Mouse (Mus musculus) naive thymus-derived CD4-positive, alpha-beta T cell, adult 2 months (primary cell): ENCODE measurements at regions not wholly inside any gene's neighbourhood (a gene's known extent, or its start where the extent isn't known, plus 50 kb on each side); places are given as distances from the start of the nearest gene placed in this dataset.
A peak's percentile ranks its signal among the peaks of the same experiment; 100 is the strongest.
"Not testable (repeated sequence)": the region's sequence is repeated elsewhere in the genome, so short reads cannot be mapped to it uniquely, and the experiment has no call there.

ENCODE experiments used
- DNase-seq: peaks from one replicate; pipeline ENCODE4 v3.0.0-alpha.2; 2011; ENCODE audit warnings: low read depth

- no peak for DNase-seq
These were observed 167.9 kb downstream of the Basp1 start for GRCm38 (mm10) chr15:25245631-25246030.

DNA sequence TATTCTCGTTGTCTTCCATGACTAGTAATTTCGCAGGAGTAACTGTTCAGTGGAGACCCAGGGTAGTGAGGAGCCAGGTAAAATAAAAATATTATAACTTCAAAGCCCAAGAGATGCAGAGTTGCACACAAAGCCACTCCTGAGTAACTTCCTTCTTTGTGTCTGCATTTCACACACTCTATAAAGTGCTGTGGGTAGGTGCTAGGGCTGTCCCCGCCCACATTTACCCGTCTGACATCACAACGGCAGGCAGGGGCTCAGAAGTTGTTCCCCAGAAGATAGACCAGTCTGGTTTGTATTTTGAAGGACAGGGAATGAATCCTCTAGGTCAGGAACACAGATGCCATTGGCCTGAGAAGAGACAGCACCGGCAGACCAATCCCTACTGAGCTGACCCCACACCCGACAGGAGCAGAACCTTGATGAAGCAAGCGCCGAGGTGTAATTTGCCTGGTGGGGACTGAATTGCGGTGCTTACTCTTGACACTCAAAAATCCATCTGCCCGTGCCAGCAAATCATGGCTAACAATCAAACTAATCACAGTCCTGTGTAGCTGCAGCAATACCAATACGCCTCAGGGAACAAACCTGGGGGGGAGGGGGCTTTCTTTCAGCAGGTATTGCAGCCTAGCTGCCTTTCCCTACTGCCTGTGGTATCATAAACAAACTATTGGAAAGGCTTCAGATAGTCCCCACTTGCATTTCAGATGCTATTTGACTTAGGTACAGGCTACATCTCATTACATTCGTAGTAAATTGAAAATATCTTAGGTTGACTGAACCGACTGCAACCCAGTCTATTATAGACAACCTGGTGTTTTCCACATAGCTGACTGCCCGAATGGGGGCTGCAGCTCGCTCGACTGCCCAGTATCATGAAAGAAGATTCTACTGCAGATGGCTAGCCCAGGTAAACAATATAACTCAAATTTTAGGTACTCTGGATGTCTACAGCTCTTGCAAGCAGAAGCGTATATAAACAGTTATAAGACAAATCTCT lies 175.6 kb downstream of the Basp1 start:
- DNase-seq = no peak

GRCm38 (mm10) chr15:25236191-25236723 lies 177.3 kb downstream of the Basp1 start:
- DNase-seq = no peak

DNA sequence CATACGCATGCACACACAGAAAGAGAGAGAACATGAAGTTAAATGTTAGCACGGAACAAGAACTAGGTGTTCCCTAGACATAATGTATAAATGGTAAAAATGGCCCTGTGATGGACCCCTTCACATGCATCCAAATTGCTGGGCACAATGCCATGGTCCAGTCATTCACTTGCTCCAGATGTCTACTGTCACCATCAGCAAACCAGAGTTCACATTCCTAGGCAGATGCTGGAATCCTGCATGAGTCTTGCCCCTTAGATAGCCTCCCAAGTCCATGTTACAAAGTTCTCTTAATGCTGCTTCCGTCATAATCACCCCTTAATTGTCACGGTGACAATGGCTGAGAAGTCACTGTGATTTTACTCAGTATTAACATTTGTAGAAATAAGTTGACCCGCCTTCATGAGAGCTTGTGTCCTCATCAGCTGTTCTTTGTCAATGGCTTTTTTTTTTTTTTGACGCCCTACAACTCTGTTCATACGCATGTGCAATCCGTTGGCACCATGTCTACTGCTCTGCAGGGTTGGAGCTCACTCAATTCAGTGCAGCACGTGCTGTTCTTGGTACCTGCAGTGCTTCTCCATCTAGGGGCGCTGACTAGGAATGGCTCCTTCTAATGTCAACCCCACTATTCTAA lies 179.4 kb downstream of the Basp1 start:
- no peak for DNase-seq

GRCm38 (mm10) chr15:25230213-25230612 lies 183.4 kb downstream of the Basp1 start:
- no peak for DNase-seq

GRCm38 (mm10) chr15:25229807-25230206 lies 183.8 kb downstream of the Basp1 start:
- no peak for DNase-seq

- peak; percentile 44 for DNase-seq
These were observed 186.1 kb downstream of the Basp1 start for GRCm38 (mm10) chr15:25227496-25227895.

DNA sequence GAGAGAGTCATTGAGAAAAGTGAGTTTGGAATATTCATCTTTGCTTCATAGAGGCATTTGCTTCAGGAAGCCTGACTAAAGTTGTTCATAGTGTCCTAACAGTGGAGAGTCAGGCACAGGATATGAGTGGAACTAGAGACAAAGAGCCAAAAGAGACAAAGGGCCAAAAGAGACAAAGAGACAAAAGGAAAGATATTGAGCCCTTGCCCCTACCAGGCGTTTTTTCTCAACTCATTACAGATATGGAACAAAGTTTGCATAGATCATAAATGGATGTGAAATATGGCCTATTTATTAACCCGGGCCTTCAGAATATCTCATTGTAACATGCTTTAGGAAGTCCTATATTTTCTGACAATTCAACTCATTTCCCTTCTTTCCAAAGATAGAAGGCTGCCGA lies 187.6 kb downstream of the Basp1 start:
- no peak for DNase-seq

DNA sequence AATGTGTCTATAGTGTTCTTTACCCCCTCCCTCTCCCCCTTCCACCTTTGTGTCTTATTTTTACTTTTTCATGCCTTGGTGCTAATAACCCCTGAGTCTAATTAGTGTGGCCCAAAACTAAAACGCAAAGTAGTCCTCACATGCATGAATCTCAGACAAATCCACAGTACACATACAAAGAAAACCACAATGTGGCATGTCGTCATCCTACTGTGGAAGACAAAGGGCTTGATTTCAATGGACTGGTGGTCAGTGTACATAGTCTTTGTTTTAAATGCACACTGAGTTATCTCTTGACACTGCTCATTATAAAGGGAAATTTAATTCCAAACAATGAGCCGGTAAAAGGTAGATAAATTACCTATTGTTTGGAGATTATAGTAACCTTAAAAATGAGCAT lies 188.1 kb downstream of the Basp1 start:
- no peak for DNase-seq

DNA sequence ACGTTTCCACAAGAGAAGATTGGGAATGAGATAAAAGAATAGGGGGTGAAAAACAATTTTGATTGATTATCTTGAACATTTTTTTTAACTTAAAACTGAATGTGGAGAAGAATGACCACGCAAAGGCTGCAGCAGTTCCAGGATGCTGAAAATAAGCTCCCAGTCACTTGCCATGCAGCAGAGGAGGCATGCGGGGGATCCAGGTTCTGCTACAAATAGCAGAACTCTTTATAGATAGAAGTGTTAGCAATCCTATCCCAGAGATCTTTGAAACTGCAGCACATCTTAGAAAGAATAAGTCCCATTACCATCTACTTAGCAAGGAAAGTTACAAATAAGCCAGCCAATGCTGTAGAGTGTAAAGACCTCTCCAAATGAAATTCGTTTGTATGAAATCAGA lies 191.8 kb downstream of the Basp1 start:
- no peak for DNase-seq

DNA sequence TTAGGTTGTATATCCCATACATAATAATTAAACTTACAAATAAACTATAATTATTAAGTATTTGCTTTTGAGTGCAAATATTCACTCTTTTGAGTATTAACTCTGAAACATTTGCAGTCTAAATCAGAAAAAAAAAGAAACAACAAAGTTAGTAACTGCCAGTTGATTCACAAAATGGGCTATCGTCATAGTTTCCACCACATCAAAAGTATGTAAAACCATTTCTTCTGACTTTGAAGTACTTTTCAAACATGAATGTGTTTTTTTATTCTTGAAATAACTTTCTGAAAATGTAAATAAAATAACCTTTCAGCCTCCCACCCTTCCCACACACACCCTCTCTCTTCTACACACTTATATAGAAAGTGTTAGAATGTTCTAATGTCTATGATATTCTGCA lies 197.2 kb downstream of the Basp1 start:
- peak; percentile 67 for DNase-seq

DNA sequence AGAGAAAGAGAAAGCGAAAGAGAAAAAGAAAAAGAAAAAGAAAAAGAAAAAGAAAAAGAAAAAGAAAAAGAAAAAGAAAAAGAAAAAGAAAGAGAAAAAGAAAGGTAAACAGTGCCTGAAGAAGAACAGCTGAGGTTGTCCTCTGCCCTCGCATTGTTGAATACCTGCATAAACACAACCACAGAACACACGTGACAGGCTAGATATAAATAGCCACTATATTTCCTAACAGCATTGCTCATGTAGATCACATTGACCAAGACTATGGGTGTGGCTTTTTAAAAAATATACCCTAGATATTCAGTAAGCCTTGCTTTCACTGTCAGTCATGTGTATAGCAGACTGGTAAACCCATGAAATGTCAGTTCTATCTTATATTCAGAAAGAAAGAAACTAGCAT lies 211.5 kb downstream of the Basp1 start:
- no peak for DNase-seq

GRCm38 (mm10) chr15:25200249-25200648 lies 213.3 kb downstream of the Basp1 start:
- DNase-seq = not testable (repeated sequence)

GRCm38 (mm10) chr15:25187881-25188326 lies 225.7 kb downstream of the Basp1 start:
- no peak for DNase-seq

DNA sequence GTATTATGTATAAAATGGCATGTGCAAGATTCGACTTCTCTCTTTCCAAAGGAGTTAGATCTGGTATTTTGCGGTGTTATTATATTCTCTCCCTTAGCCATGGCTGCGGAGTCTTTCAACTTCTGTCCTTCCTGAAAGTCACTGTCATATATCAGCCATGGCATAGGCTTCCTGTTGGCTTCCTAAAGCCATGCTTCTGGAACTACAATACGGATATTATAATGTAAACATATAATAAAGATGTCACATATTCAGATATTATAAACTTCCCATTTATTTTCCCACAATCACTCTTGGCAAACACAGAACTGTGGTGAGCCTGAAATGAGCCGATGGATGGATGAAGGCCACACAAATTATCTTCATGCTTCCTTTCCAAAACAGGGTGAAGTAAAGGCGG lies 240.8 kb downstream of the Basp1 start:
- no peak for DNase-seq

DNA sequence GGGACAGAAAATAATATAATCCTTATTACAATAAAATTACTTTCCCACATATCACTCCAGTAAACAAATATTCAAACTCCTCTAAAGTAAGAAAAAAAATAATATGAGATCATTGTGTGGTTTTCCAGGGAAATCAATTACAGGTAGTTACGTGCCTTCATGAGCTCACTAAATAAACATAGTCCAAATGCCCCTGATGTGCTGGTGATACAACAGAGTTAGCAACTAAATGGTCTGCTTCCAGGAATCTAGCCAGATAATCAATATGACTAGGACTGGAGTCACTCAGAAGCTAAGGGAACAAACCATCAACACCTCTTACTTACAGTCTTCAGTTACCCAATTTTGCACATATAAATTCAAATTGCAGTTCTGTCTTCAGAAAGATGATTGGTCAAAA lies 267.2 kb downstream of the Basp1 start:
- DNase-seq = no peak

- DNase-seq = peak; percentile 37
These were observed 269.3 kb downstream of the Basp1 start for GRCm38 (mm10) chr15:25144228-25144627.

DNA sequence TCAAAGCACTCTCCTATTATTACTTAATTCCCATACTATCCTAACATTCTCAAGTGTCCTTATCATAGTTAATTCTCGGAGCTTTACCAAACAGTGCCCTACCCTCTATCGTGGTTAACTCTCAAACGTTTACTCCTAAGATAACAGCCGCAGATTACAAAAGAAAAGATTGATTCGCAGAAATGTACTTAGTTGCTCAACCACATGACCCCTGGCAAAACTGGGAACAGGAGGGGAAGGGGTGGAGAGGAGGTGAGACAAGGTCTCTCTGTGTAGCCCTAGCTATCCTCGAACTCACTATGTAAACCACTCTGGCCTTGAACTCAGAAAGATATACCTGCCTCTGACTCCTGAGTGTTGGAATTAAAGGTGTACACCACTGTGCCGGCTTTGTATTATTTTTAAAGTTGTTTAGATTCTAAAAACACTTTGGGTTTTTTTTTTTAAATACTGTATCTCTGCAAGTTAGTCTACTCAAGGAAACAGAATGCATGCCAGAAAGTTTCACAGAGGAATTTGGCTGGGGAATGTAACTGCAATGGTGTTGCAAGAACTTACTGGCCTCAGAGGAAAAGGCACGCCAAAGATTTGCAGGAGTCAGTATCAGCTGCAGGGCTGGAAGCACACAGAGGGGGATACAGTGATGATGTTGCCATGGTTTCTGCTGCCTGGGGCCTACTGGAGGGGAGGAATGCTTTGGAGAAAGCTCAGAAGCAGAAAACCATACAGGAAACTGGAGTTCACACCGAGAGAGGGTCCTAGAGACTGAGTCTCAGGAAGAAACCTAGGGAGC lies 273.0 kb downstream of the Basp1 start:
- DNase-seq = no peak

DNA sequence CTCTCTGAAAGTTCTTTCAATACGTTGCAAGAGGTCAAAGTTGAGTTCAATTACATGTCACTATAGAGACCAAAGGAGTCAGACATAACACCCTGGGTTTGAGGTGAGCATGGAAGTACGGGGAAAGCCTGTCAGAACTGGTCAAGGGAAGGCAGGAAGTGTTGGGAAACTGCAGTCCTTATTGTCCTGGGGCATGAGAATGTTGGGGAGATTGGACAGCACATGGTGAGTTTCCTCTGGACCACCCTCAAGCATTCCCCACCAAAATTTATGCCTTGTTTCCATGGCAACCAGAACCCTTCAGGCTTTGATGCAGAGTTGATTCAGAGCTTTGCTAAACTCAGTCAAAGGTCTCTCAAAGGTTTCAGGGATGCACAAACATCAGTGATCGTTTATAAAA lies 276.5 kb downstream of the Basp1 start:
- DNase-seq = no peak

DNA sequence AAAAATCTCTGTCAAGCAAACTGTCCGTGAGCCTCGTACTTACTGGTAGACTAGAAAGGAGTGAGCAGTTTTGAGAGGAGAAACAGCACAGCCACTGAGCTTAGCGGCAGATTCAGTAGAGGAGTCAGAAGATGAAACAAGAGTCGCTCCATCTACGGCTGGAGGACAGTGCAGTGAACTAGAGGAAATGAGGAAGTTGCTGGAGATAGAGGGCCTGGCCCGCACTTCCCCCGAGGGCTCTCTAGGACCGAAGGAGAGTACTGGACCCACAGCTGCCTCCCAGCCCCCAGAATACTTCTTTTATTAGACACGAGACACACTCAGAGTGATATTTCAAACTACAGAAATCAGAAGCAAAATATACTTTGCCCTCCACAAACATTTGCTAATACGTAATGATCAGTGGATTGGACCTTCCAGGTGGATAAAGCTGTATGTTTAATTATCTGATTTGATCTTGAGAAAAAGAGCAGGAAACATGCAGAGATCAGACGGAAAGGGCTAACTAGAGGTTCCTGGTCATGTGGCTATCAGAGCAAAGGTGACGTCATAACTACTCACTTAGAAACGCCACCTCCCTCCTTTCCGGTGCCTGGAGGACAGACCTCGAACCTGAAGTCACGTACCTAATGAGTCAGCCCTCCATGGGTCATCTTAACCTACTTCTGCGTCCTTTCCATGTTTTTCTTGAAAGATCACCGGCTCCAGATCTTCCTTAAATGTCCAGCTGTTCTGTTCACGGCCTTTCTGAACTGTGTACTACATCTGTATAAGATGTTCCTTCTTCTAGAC lies 277.9 kb downstream of the Basp1 start:
- no peak for DNase-seq

GRCm38 (mm10) chr15:25130096-25130495 lies 283.5 kb downstream of the Basp1 start:
- no peak for DNase-seq
